Mouse (Mus musculus) embryonic stem cell, embryonic (primary cell): ENCODE data around the gene Hnrnpr.

ENCODE experiments used
- CTCF ChIA-PET, 4 experiments: fragments of 300-600 bp in 2 of 4; fragments of 350-600 bp in 2 of 4; sonication (Branson Sonifier 250); formaldehyde crosslinking; loops; one replicate each; lab custom pipeline; 2022; ENCODE audit warnings: inconsistent platforms in 2 of 4; lab: Charles Lee
- POLR2A ChIA-PET, 4 experiments: fragments of 300-600 bp in 2 of 4; fragments of 350-600 bp in 2 of 4; sonication (Branson Sonifier 250); formaldehyde crosslinking; loops; one replicate each; lab custom pipeline; 2022; ENCODE audit warnings: antibody characterized with exemption in 4 of 4, inconsistent platforms in 1 of 4; lab: Charles Lee

The Hnrnpr gene

GRCm38 (mm10) chr4:136289918-136290780 lies 20.6 kb upstream of the Hnrnpr start:
- CTCF ChIA-PET, result interaction anchor here (0.6 to 2.8 kb wide), 14 partner anchors 11 to 561 kb away, joined by 3 to 19 read pairs (median 3); no protein-coding TSS in a partner anchor
- POLR2A ChIA-PET, result interaction anchor here (0.6 to 3.2 kb wide), 36 partner anchors 9 to 309 kb away, joined by 3 to 16 read pairs (median 4); partner anchors contain the start of genes Hnrnpr (in 3 of the 4), Rpl11 (in 2 of the 4), Asap3 (in 1 of the 4) and Tcea3 (in 1 of the 4)

- POLR2A ChIA-PET, result interaction anchor here (0.5 to 3.2 kb wide), 41 partner anchors 10 to 412 kb away, joined by 3 to 16 read pairs (median 4); partner anchors contain the start of genes Hnrnpr (in 3 of the 4), Rpl11 (in 2 of the 4), Asap3 (in 1 of the 4) and Tcea3 (in 1 of the 4)
Measured at GRCm38 (mm10) chr4:136290781-136291595, 19.8 kb upstream of the Hnrnpr start.

GRCm38 (mm10) chr4:136291692-136292091 lies 19.1 kb upstream of the Hnrnpr start:
- POLR2A ChIA-PET, result interaction anchor here (0.6 to 3.2 kb wide), 24 partner anchors 11 to 145 kb away, joined by 3 to 16 read pairs (median 4); partner anchors contain the start of genes Hnrnpr (in 3 of the 4), Asap3 (in 1 of the 4) and Tcea3 (in 1 of the 4)

More at GRCm38 (mm10) chr4:136290781-136291595, 19.8 kb upstream of the Hnrnpr start:
- CTCF ChIA-PET, result interaction anchor here (0.6 to 2.8 kb wide), 15 partner anchors 12 to 560 kb away, joined by 3 to 19 read pairs (median 3); no protein-coding TSS in a partner anchor

DNA sequence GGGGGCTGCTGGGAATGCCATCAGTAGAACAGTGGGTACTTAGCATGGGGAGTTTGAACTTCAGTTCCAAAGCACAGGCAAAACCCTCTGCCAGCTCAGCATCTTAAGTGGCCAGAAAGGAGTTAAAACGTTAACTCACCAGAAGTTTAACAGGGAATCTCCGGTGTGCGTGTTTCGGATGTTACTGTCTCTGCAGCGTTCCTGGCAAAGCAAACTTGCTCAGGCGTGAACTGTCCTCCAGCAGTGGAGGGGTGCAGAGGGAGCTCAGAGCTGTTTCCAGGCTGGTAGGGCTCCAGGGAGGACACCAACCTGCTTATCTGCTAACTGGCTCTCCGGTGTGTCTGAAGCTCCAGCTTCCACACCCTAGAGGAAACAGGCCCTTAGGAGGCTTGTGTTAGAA lies 14.8 kb upstream of the Hnrnpr start:
- ChIA-PET CTCF (interaction anchor here (0.5 to 2.9 kb wide), 12 partner anchors 11 to 417 kb away, joined by 3 to 11 read pairs (median 4); partner anchors contain the start of gene Zfp46 (in 1 of the 4)), POLR2A (interaction anchor here in 2 of 4 experiments (0.6 to 2.1 kb wide), 13 partner anchors 10 to 455 kb away, joined by 3 to 10 read pairs (median 3); partner anchors contain the start of genes Hnrnpr (in 2 of the 2) and E2f2 (in 1 of the 2))

More at GRCm38 (mm10) chr4:136291692-136292091, 19.1 kb upstream of the Hnrnpr start:
- CTCF ChIA-PET, result interaction anchor here in 3 of 4 experiments (1.1 to 2.8 kb wide), 4 partner anchors 11 to 256 kb away, joined by 3 to 19 read pairs (median 8); no protein-coding TSS in a partner anchor

DNA sequence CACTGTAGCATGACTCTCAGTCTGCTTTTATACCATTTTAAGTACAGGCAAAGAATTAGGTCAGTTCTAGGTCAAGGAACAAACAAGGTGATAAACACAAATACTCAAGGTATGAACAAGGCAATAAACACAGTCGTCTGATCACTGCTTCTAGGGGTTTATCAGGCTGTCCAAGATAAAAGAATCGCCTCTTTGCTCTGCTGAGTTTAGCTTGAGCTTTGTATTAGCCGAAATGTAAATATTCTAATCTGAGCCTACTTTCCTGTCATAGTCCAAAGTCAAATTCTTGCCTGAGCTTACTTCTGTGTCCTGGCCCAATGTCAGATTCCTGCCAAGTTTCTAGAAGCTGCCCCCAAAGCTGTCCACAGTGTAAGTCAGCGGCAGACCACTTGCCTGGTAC lies 8.3 kb upstream of the Hnrnpr start:
- POLR2A ChIA-PET, result interaction anchor here (0.6 to 2.1 kb wide), 14 partner anchors 9 to 370 kb away, joined by 3 to 11 read pairs (median 4); partner anchors contain the start of gene 6030445D17Rik (in 1 of the 4)
- CTCF ChIA-PET, result interaction anchor here in 3 of 4 experiments (0.6 to 1.7 kb wide), 5 partner anchors 12 to 81 kb away, joined by 3 to 5 read pairs (median 4); no protein-coding TSS in a partner anchor

GRCm38 (mm10) chr4:136304181-136304580 lies 6.6 kb upstream of the Hnrnpr start:
- POLR2A ChIA-PET, result interaction anchor here (0.7 to 1.9 kb wide), 14 partner anchors 13 to 97 kb away, joined by 3 to 12 read pairs (median 3); no protein-coding TSS in a partner anchor
- CTCF ChIA-PET, result interaction anchor here in 3 of 4 experiments (0.6 to 1.6 kb wide), 7 partner anchors 9 to 102 kb away, joined by 3 to 4 read pairs (median 3); no protein-coding TSS in a partner anchor

GRCm38 (mm10) chr4:136308355-136308754 lies 2.4 kb upstream of the Hnrnpr start:
- POLR2A ChIA-PET, result interaction anchor here in 3 of 4 experiments (0.6 to 1.9 kb wide), 7 partner anchors 12 to 62 kb away, joined by 3 to 5 read pairs (median 4); partner anchors contain the start of gene Tcea3 (in 1 of the 3)
- CTCF ChIA-PET, result interaction anchor here in 2 of 4 experiments (0.6 to 1.0 kb wide), 3 partner anchors 21 to 1873 kb away, joined by 3 to 4 read pairs (median 3); no protein-coding TSS in a partner anchor

DNA sequence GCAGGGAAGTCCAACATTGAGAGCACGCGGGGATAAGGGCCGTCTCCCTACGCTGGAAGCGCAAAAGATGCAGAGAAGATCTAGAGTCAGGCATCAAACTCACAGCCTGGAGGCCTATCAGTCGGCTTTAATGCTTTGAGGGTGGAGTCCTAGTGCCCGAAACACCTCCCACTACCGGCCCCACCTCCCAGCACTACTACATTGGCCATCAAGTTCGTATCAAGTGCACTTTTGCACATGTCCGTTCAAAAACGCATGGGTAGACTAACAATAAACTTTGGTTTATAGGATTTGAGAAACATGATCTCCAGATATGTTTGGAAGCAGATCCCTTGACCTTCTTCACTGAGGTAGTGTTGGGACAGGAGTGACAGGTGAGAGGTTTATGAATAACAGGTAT lies 962 bp upstream of the Hnrnpr start:
- POLR2A ChIA-PET, result interaction anchor here in 3 of 4 experiments (0.6 to 3.3 kb wide), 18 partner anchors 11 to 337 kb away, joined by 3 to 21 read pairs (median 5); partner anchors contain the start of genes Tcea3 (in 2 of the 3) and Zfp46 (in 1 of the 3)
- CTCF ChIA-PET, result no interaction called here

- POLR2A ChIA-PET, result interaction anchor here (0.6 to 3.3 kb wide), 42 partner anchors 9 to 1487 kb away, joined by 3 to 21 read pairs (median 4); partner anchors contain the start of genes Asap3 (in 2 of the 4), Tcea3 (in 2 of the 4) and Zfp46 (in 1 of the 4)
- CTCF ChIA-PET, result interaction anchor here in 3 of 4 experiments (0.5 to 0.7 kb wide), 5 partner anchors 51 to 151 kb away, joined by 3 to 9 read pairs (median 5); no protein-coding TSS in a partner anchor
Measured at GRCm38 (mm10) chr4:136311042-136311999, 579 bp downstream of the Hnrnpr start.

- ChIA-PET CTCF (interaction anchor here in 2 of 4 experiments (0.6 to 0.8 kb wide), 2 partner anchors 8 to 132 kb away, joined by 3 read pairs; no protein-coding TSS in a partner anchor), POLR2A (interaction anchor here in 2 of 4 experiments (0.6 to 3.3 kb wide), 12 partner anchors 9 to 207 kb away, joined by 3 to 21 read pairs (median 5); partner anchors contain the start of genes Asap3 (in 1 of the 2) and Tcea3 (in 1 of the 2))
Measured at GRCm38 (mm10) chr4:136312616-136313015, 1.9 kb downstream of the Hnrnpr start.

- CTCF ChIA-PET, result interaction anchor here in 3 of 4 experiments (0.6 to 1.0 kb wide), 7 partner anchors 11 to 679 kb away, joined by 3 to 5 read pairs (median 3); no protein-coding TSS in a partner anchor
- POLR2A ChIA-PET, result interaction anchor here (1.0 to 3.8 kb wide), 25 partner anchors 8 to 264 kb away, joined by 3 to 21 read pairs (median 3); partner anchors contain the start of genes 6030445D17Rik (in 1 of the 4), Luzp1 (in 1 of the 4), Rpl11 (in 1 of the 4) and Tcea3 (in 1 of the 4)
Measured at GRCm38 (mm10) chr4:136317667-136318066, 6.9 kb downstream of the Hnrnpr start.

DNA sequence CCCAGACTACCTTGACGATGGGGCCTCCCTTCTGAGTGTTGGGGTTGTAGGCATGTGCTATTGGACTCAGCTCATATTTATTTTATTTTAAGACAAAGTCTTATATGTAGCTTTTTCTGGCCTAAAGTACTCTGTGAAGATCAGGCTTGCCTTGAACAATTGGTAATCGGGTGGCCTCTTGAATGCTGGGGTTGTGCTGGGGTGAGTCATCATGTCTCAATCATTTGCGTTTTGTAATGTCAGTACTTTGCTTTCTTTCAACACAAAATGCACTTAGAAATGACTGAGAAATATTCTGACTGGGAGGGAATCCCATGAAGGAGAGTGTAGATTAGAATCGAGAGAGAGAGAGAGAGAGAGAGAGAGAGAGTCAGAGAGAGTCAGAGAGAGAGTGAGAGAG lies 9.3 kb downstream of the Hnrnpr start:
- CTCF ChIA-PET, result interaction anchor here in 1 of 4 experiments (0.7 kb wide), 1 partner anchor 312 kb away, joined by 6 read pairs; no protein-coding TSS in a partner anchor
- POLR2A ChIA-PET, result interaction anchor here (0.6 to 3.8 kb wide), 12 partner anchors 8 to 274 kb away, joined by 3 to 14 read pairs (median 4); partner anchors contain the start of gene Hnrnpr (in 1 of the 4)

- ChIA-PET CTCF (interaction anchor here in 3 of 4 experiments (0.5 to 1.2 kb wide), 11 partner anchors 10 to 323 kb away, joined by 3 to 7 read pairs (median 3); no protein-coding TSS in a partner anchor), POLR2A (interaction anchor here in 3 of 4 experiments (0.6 to 3.8 kb wide), 13 partner anchors 7 to 165 kb away, joined by 3 to 21 read pairs (median 3); partner anchors contain the start of gene Hnrnpr (in 2 of the 3))
Measured at GRCm38 (mm10) chr4:136324226-136324625, 13.5 kb downstream of the Hnrnpr start.

- CTCF ChIA-PET, result interaction anchor here (0.8 to 3.2 kb wide), 4 partner anchors 10 to 294 kb away, joined by 3 to 16 read pairs (median 4); no protein-coding TSS in a partner anchor
- POLR2A ChIA-PET, result interaction anchor here in 3 of 4 experiments (0.6 to 3.8 kb wide), 13 partner anchors 9 to 265 kb away, joined by 3 to 21 read pairs (median 4); partner anchors contain the start of gene Hnrnpr (in 2 of the 3)
Measured at GRCm38 (mm10) chr4:136327238-136327637, 16.5 kb downstream of the Hnrnpr start.
